Mouse (Mus musculus) liver, postnatal 0 days (tissue): ENCODE measurements around the gene Zswim4. TPM values are rescaled to one million over a fixed set of nuclear protein-coding genes. Genes with fewer than 3 reads are reported as not detected.
A peak's percentile ranks its signal among the peaks of the same experiment; 100 is the strongest.

Source experiments
- ATAC-seq: fragments of 200-750 bp; cut with Nextera tagmentation; 2 replicates; pipeline ENCODE4 v1.8.0; 2017; ENCODE audit warnings: mild to moderate bottlenecking, moderate library complexity
- DNase-seq: peaks from one replicate; pipeline ENCODE4 v3.0.0-alpha.2; 2016
- H3K27ac ChIP-seq: fragments of 300-500 bp; sonication (generic); 2 replicates; pipeline ENCODE4 v1.5.1; 2014; ENCODE audit warnings: antibody characterized with exemption, moderate library complexity, mild to moderate bottlenecking, low read depth
- H3K27me3 ChIP-seq: fragments of 300-500 bp; sonication (generic); 2 replicates; pipeline ENCODE4 v1.6.1; 2014; ENCODE audit warnings: low read length, control low read depth, mixed read lengths; ENCODE audit not compliant: insufficient read depth
- H3K36me3 ChIP-seq: fragments of 300-500 bp; sonication (generic); replicated peaks from 2 replicates; pipeline ENCODE4 v1.6.1; 2014; ENCODE audit warnings: mild to moderate bottlenecking, control low read depth, low read length, moderate library complexity, mixed read lengths; ENCODE audit not compliant: insufficient read depth
- H3K4me1 ChIP-seq: fragments of 300-500 bp; sonication (generic); 2 replicates; pipeline ENCODE4 v1.6.1; 2014; ENCODE audit warnings: antibody characterized with exemption, mild to moderate bottlenecking, control low read depth; ENCODE audit not compliant: insufficient read depth
- H3K4me2 ChIP-seq: fragments of 300-500 bp; sonication (generic); 2 replicates; pipeline ENCODE4 v1.6.1; 2014; ENCODE audit warnings: low read depth, mild to moderate bottlenecking, low read length, moderate library complexity, mixed read lengths
- H3K4me3 ChIP-seq: fragments of 300-500 bp; sonication (generic); 2 replicates; pipeline ENCODE4 v1.5.1; 2014; ENCODE audit warnings: low read depth, low read length
- H3K9ac ChIP-seq: fragments of 300-500 bp; sonication (generic); replicated peaks from 2 replicates; pipeline ENCODE4 v1.6.1; 2014; ENCODE audit warnings: mild to moderate bottlenecking, moderate library complexity
- H3K9me3 ChIP-seq: fragments of 300-500 bp; sonication (generic); 2 replicates; pipeline ENCODE4 v1.6.1; 2016; ENCODE audit warnings: mild to moderate bottlenecking, control low read depth, low read length, mixed read lengths
- CTCF ChIP-seq: sonication (generic); IDR thresholded peaks from 2 replicates; pipeline ENCODE4 v1.5.1; 2016; ENCODE audit warnings: antibody characterized with exemption, low read depth
- EP300 ChIP-seq: IDR thresholded peaks from 2 replicates; pipeline ENCODE4 v1.6.1; 2016; ENCODE audit warnings: antibody characterized with exemption, low read depth, mild to moderate bottlenecking
- WGBS: fragments of 180-500 bp; shearing (Covaris S2); extraction: QIAGEN DNeasy Blood & Tissue Kit; methylation state at CpG from one replicate; pipeline ENCODE4 v1.1.7; 2014; ENCODE audit not compliant: insufficient replicate concordance; 5-methylcytosine and 5-hydroxymethylcytosine counted together
- polyA plus RNA-seq: library from polyadenylated mRNA; unstranded; fragments of >200 nt; fragmentation: Nextera tagmentation; extraction: Ambion mirVana; gene quantifications from 2 replicates; pipeline ENCODE4 v1.2.1, GENCODE M21; 2015

Gene Zswim4
- polyA plus RNA-seq, 1 experiment from 2014 or later = 1.4 TPM

DNA sequence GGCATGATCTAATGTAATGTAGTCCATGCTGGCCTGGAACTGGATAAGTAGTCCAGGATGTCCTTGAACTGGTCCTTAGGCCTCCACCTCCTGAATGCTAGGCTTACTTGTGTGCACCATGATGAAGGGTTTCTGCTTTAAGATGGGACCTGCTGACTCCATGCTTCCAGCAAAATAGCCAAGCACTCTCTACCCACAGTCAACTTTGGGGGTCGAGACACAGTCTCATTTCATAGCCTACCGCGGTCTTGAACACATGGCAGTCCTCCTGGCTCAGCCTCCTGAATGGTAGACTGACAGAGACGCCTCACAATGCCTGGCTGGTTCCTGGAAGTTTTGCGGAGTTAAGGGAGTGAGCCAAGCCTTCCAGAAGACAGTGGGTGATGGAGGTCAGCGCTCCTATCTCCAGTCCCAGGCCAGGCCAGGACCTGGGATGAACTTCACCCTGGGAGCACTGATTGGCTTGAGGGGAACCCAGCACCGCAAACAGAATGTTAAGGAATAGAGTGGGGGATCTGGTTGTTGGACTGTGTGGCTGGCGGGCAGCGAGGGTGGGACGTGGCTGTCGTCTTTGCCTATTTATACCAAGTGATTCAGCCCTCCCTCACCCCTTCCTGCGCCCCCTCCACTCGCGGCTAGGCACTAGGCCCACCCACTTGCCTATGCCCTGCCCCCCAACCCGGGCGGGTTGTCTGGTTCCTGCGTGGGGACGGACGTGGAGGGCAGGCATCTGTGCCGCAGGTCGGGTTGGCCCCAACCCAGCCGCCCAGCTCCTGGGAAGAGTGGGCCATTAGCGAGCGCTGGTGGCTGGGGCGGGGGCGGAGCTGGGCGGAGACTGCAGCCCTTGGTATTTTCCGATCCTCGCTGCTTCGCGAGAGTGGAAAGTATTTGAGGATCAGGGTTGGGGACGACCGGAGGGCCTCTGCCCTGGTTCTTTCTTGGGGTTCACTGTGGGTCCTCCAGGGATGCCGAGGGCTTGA lies 33.6 kb downstream of the Zswim4 start:
- H3K9me3 ChIP-seq = no peaks in the 10 kb centered on the region
- 8% methylated on average over 34 of the region's 34 CpGs for WGBS
- peak overlapping the region; percentile 66 for H3K9ac ChIP-seq
- H3K4me2 ChIP-seq = peak overlapping the region; percentile 91
- peak overlapping the region; percentile 67 for H3K4me3 ChIP-seq
- peaks cover 55% of the 10 kb centered on the region for H3K4me1 ChIP-seq
- peaks cover 4% of the 10 kb centered on the region; the same call in 1 of the 2 replicates for H3K36me3 ChIP-seq
- peaks cover 9% of the 10 kb centered on the region; the same call in 1 of the 2 replicates for H3K27me3 ChIP-seq
- TF ChIP-seq CTCF (no peak), EP300 (no peak)
- ATAC-seq (peak; percentile 57), DNase-seq (peak; percentile 78)
- peak overlapping the region; percentile 95 for H3K27ac ChIP-seq

DNA sequence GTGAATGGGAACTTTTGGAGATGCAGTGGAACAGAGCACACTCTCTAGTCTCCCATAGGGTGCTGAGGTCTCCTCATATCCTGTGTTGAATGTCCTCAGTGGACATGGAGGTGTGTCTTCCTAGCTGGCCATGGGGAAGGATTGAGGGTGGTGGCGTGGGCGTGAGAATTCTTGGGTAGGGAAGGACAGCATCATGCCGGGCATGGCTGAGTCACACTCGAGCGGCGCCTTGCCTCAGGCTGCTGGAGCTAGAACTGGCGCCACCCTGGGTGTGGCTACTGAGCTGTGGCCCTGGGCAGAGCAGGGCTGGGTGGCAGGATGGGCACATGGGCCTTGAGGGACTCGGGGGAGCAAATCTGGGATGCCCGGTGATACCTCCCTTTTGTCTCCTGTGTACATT lies 34.4 kb downstream of the Zswim4 start:
- peak overlapping the region; percentile 67 for H3K4me3 ChIP-seq
- H3K27me3 ChIP-seq = peaks cover 9% of the 10 kb centered on the region; the same call in 1 of the 2 replicates
- no peaks in the 10 kb centered on the region for H3K9me3 ChIP-seq
- peak; percentile 57 for DNase-seq
- H3K27ac ChIP-seq = peak overlapping the region; percentile 95
- ATAC-seq = no peak
- H3K36me3 ChIP-seq = 0 out of 2 replicates have a peak, but pooled peaks cover 3% of the 10 kb centered on the region
- peaks cover 59% of the 10 kb centered on the region for H3K4me1 ChIP-seq
- 35% methylated on average over 9 of the region's 9 CpGs for WGBS
- H3K9ac ChIP-seq = peak overlapping the region; percentile 86; the same call in 1 of the 2 replicates
- TF ChIP-seq EP300 (no peak), CTCF (no peak)
- peak overlapping the region; percentile 91 for H3K4me2 ChIP-seq

DNA sequence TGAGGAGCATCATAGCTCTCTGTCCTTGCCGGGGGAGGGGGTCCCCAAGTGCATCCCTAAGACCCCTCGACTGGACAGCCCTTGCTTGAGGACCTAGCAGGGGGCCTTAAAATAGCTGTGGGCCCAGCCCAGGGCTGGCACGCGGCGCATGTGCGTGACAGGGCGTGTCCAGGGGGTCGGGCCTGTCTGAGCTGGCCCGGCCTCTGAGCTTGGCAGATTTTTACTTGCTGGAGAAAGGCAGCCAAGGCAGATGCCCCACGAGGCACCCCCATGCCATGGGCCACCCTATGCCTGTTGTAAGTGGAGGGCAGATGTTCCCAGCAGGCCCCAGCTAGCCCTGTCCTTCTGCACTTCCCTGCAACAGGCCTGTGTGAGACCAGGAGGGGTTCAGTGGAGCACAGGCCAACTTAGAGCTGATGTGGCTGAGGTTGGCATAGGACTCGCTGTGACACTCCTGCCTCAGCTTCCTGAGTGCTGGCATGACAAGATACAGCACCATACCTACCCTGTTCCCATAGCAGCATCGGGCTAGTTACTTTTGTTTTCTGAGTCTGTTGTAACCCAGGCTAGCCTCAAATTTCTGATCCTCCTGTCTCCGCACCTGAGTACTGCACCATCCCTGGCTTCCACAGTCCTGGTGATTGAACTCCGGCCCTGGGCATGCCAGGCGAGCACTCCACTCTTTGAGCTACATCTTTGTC lies 35.2 kb downstream of the Zswim4 start:
- Histone ChIP-seq H3K4me1 (peaks cover 64% of the 10 kb centered on the region), H3K9ac (peak overlapping the region; percentile 86), H3K36me3 (0 out of 2 replicates have a peak, but pooled peaks cover 3% of the 10 kb centered on the region), H3K9me3 (no peaks in the 10 kb centered on the region), H3K27ac (peak overlapping the region; percentile 95), H3K4me3 (peak overlapping the region; percentile 67), H3K4me2 (peak overlapping the region; percentile 91), H3K27me3 (peaks cover 9% of the 10 kb centered on the region; the same call in 1 of the 2 replicates)
- TF ChIP-seq CTCF (no peak), EP300 (no peak)
- ATAC-seq (no peak), DNase-seq (peak; percentile 62)
- WGBS = 26% methylated on average over 15 of the region's 15 CpGs

DNA sequence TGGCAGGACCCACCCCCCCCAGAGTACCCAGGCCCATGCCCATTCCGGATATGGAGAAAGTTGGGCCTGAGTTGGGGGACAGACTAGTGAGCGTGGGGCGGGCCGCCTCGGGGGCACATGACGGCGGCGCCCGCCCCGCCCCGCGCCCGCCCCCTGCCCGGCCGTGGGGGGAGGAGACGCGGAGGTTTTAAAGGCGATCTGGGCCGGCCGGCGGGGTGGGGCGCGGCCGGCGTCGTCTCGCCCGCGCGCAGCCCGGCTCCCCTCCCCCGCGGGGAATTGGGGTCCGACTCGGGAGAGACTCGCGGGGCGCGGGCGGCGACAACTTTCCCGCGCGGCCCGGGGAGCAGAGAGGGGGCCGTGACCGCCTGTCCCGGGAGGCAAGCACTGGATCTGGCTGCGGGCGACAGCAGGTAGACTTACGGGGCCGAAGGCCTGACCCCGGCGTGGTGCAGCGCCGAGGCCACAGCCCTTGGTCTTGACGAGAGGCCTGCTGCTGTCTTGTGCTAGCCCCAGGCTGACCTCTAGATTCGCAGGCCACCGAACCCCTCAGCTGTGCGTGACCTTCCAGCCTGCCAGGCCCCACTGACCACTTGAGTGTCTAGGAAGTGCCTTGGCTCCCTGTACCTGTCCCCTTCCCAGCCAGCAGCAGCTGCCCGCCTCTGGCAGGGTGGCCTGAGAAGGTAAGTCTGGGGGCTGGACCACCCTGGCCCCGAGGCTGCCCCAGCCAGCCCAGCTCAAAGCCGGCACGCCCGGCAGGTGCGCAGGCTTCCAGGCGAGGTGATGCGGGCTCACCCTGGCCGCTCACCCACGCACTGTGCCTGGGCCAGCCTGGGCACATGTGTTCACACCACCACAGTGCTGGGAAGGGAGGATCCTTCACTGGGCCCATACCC lies 36.0 kb downstream of the Zswim4 start:
- Histone ChIP-seq H3K9me3 (no peaks in the 10 kb centered on the region), H3K4me3 (peak overlapping the region; percentile 67), H3K9ac (peak overlapping the region; percentile 86), H3K27ac (peak overlapping the region; percentile 95), H3K4me1 (peaks cover 64% of the 10 kb centered on the region), H3K27me3 (peaks cover 9% of the 10 kb centered on the region; the same call in 1 of the 2 replicates), H3K36me3 (0 out of 2 replicates have a peak, but pooled peaks cover 3% of the 10 kb centered on the region), H3K4me2 (peak overlapping the region; percentile 91)
- ATAC-seq (peak; percentile 7; the same call in 1 of the 2 replicates), DNase-seq (peak; percentile 77)
- WGBS = 3% methylated on average over 52 of the region's 70 CpGs
- TF ChIP-seq CTCF (no peak), EP300 (no peak)

DNA sequence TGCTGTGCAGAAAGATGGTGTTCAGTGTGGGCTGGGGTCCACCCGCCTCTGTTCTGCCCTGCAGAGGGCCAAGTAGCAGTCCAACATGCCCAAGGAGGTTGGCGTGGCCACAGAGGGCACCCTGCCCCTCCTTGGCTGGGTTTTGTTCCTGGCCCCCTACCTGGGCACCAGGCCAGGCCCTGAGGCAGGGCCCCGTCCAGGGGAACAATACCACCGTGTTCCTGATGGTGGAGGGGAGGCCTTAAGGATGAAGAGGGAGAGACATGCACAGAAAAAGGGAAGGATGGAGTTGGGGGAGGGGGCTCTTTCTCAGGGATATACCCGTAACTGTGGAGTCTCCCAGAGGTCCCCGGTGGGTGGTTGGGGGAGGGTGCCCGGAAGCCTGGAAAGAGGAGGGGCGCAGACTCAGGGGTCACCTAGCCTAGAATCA lies 36.7 kb downstream of the Zswim4 start:
- TF ChIP-seq EP300 (no peak), CTCF (no peak)
- DNase-seq (no peak), ATAC-seq (no peak)
- Histone ChIP-seq H3K36me3 (no peaks in the 10 kb centered on the region), H3K4me2 (peak overlapping the region; percentile 91), H3K9me3 (no peaks in the 10 kb centered on the region), H3K4me3 (peak overlapping the region; percentile 67), H3K9ac (peak overlapping the region; percentile 86; the same call in 1 of the 2 replicates), H3K4me1 (peaks cover 64% of the 10 kb centered on the region), H3K27me3 (peaks cover 9% of the 10 kb centered on the region; the same call in 1 of the 2 replicates), H3K27ac (peak overlapping the region; percentile 95)
- 20% methylated on average over 8 of the region's 8 CpGs for WGBS
